Mouse (Mus musculus) CH12.LX (cell line): ENCODE measurements at regions not wholly inside any gene's neighbourhood (a gene's known extent, or its start where the extent isn't known, plus 50 kb on each side); places are given as distances from the start of the nearest gene placed in this dataset.

Experiments
- DNase-seq: peaks from one replicate; pipeline ENCODE4 v3.0.0-alpha.2; 2013; ENCODE audit errors: extremely low read depth
- H3K27ac ChIP-seq: 2 replicates; pipeline ENCODE4 v1.5.1; 2012; ENCODE audit warnings: low read depth, mild to moderate bottlenecking, control low read depth, moderate library complexity; ENCODE audit not compliant: insufficient read depth
- H3K27me3 ChIP-seq: replicated peaks from 2 replicates; pipeline ENCODE3; 2012; ENCODE audit warnings: inconsistent platforms
- H3K36me3 ChIP-seq, 2 experiments: replicated peaks in 1 of 2; 2 replicates each; pipeline versions ENCODE3 to v1.6.1; 2012; ENCODE audit warnings: inconsistent platforms in 1 of 2, low read length in 1 of 2, mild to moderate bottlenecking in 1 of 2, mixed read lengths in 1 of 2, moderate library complexity in 1 of 2; ENCODE audit not compliant: control insufficient read depth in 1 of 2, insufficient read depth in 1 of 2
- H3K4me1 ChIP-seq, 2 experiments: 2 replicates each; pipeline ENCODE4 v1.6.1; 2012; ENCODE audit warnings: inconsistent platforms in 1 of 2, moderate library complexity in 1 of 2; ENCODE audit not compliant: insufficient read depth in 2 of 2, control insufficient read depth in 1 of 2
- H3K4me2 ChIP-seq: 2 replicates; pipeline ENCODE4 v1.6.1; 2012; ENCODE audit warnings: low read depth, mild to moderate bottlenecking, control low read depth; ENCODE audit not compliant: poor library complexity, insufficient read depth, severe bottlenecking
- H3K4me3 ChIP-seq, 3 experiments: fragments of 150-350 bp in 1 of 3; sonication (generic) in 1 of 3; replicated peaks in 1 of 3; 2 replicates each; pipeline versions ENCODE3 to v1.5.1; 2011 to 2012; ENCODE audit warnings: low read depth in 2 of 3, low read length in 2 of 3, mild to moderate bottlenecking in 2 of 3, moderate library complexity in 2 of 3, control low read depth in 1 of 3, improper control_type of control experiment in 1 of 3, inconsistent platforms in 1 of 3, mixed read lengths in 1 of 3; ENCODE audit not compliant: poor library complexity in 1 of 3
- H3K79me2 ChIP-seq: replicated peaks from 2 replicates; pipeline ENCODE4 v1.6.1; 2012; ENCODE audit warnings: mild to moderate bottlenecking, moderate library complexity; ENCODE audit not compliant: control insufficient read depth, poor library complexity, insufficient read depth, severe bottlenecking; ENCODE audit errors: extremely low read depth
- H3K9ac ChIP-seq: 2 replicates; pipeline ENCODE4 v1.6.1; 2012; ENCODE audit warnings: low read depth, mild to moderate bottlenecking, control low read depth, moderate library complexity; ENCODE audit not compliant: insufficient read depth
- H3K9me3 ChIP-seq: replicated peaks from 2 replicates; pipeline ENCODE3; 2012; ENCODE audit warnings: low read length, inconsistent platforms, mixed read lengths
- BHLHE40 ChIP-seq: IDR thresholded peaks from 2 replicates; pipeline ENCODE4 v1.6.1; 2011; ENCODE audit warnings: mild to moderate bottlenecking, low read depth, low read length, improper control_type of control experiment
- CHD1 ChIP-seq: IDR thresholded peaks from 2 replicates; pipeline ENCODE4 v1.6.1; 2012; ENCODE audit warnings: low read depth, low read length, improper control_type of control experiment, inconsistent platforms
- CHD2 ChIP-seq: IDR thresholded peaks from 2 replicates; pipeline ENCODE4 v1.6.1; 2011; ENCODE audit warnings: low read length, improper control_type of control experiment
- CTCF ChIP-seq, 2 experiments: IDR thresholded peaks in 1 of 2; conservative IDR thresholded peaks in 1 of 2; 2 replicates each; pipeline ENCODE4 v1.5.1; 2011 to 2012; ENCODE audit warnings: low read depth in 2 of 2, low read length in 2 of 2, improper control_type of control experiment in 1 of 2, inconsistent platforms in 1 of 2, mild to moderate bottlenecking in 1 of 2, moderate library complexity in 1 of 2
- E2F4 ChIP-seq: IDR thresholded peaks from 2 replicates; pipeline ENCODE4 v1.6.1; 2011; ENCODE audit warnings: low read depth, low read length, improper control_type of control experiment; ENCODE audit not compliant: insufficient replicate concordance
- EP300 ChIP-seq: IDR thresholded peaks from 2 replicates; pipeline ENCODE4 v1.6.1; 2011; ENCODE audit warnings: low read length, improper control_type of control experiment
- ETS1 ChIP-seq: conservative IDR thresholded peaks from 2 replicates; pipeline ENCODE4 v1.6.1; 2012; ENCODE audit warnings: low read depth, mild to moderate bottlenecking, inconsistent platforms, low read length, improper control_type of control experiment, moderate library complexity
- GABPA ChIP-seq: IDR thresholded peaks from 2 replicates; pipeline ENCODE4 v1.6.1; 2012; ENCODE audit warnings: low read depth, low read length, improper control_type of control experiment, inconsistent platforms; ENCODE audit not compliant: insufficient replicate concordance
- HCFC1 ChIP-seq: IDR thresholded peaks from 2 replicates; pipeline ENCODE4 v1.6.1; 2012; ENCODE audit warnings: low read depth, mild to moderate bottlenecking, inconsistent platforms, low read length, improper control_type of control experiment
- IRF4 ChIP-seq: IDR thresholded peaks from 2 replicates; pipeline ENCODE4 v1.6.1; 2014; ENCODE audit warnings: low read depth, mild to moderate bottlenecking, inconsistent platforms, low read length, improper control_type of control experiment
- MXI1 ChIP-seq: IDR thresholded peaks from 2 replicates; pipeline ENCODE4 v1.6.1; 2011; ENCODE audit warnings: mild to moderate bottlenecking, low read depth, low read length, improper control_type of control experiment
- MYC ChIP-seq: IDR thresholded peaks from 2 replicates; pipeline ENCODE4 v1.6.1; 2011; ENCODE audit warnings: low read depth, mild to moderate bottlenecking, improper control_type of control experiment, low read length
- NELFE ChIP-seq: IDR thresholded peaks from 2 replicates; pipeline ENCODE4 v1.6.1; 2011; ENCODE audit warnings: low read depth, low read length, improper control_type of control experiment
- NRF1 ChIP-seq: IDR thresholded peaks from 2 replicates; pipeline ENCODE4 v1.6.1; 2014; ENCODE audit warnings: low read depth, mild to moderate bottlenecking, inconsistent platforms, low read length, improper control_type of control experiment, moderate library complexity
- PAX5 ChIP-seq: IDR thresholded peaks from 2 replicates; pipeline ENCODE4 v1.6.1; 2012; ENCODE audit warnings: low read length, inconsistent platforms, mixed read lengths
- POLR2A ChIP-seq: IDR thresholded peaks from 2 replicates; pipeline ENCODE4 v1.6.1; 2011; ENCODE audit warnings: low read depth, mild to moderate bottlenecking, improper control_type of control experiment, low read length
- POLR2AphosphoS2 ChIP-seq: IDR thresholded peaks from 2 replicates; pipeline ENCODE4 v1.6.1; 2011; ENCODE audit warnings: low read depth, low read length, improper control_type of control experiment
- RCOR1 ChIP-seq: conservative IDR thresholded peaks from 2 replicates; pipeline ENCODE4 v1.6.1; 2012; ENCODE audit warnings: low read depth, mild to moderate bottlenecking, inconsistent platforms, low read length, improper control_type of control experiment
- SMC3 ChIP-seq: IDR thresholded peaks from 2 replicates; pipeline ENCODE4 v1.6.1; 2011; ENCODE audit warnings: low read depth, low read length, improper control_type of control experiment
- TBP ChIP-seq: conservative IDR thresholded peaks from 2 replicates; pipeline ENCODE4 v1.6.1; 2011; ENCODE audit warnings: low read depth, low read length, improper control_type of control experiment
- TCF12 ChIP-seq: IDR thresholded peaks from 2 replicates; pipeline ENCODE4 v1.6.1; 2014; ENCODE audit warnings: low read depth, mild to moderate bottlenecking, inconsistent platforms, low read length, improper control_type of control experiment
- UBTF ChIP-seq: IDR thresholded peaks from 2 replicates; pipeline ENCODE4 v1.6.1; 2012; ENCODE audit warnings: low read depth, mild to moderate bottlenecking, inconsistent platforms, low read length, improper control_type of control experiment, moderate library complexity
- USF2 ChIP-seq: conservative IDR thresholded peaks from 2 replicates; pipeline ENCODE4 v1.6.1; 2011; ENCODE audit warnings: low read depth, low read length, improper control_type of control experiment
- ZKSCAN1 ChIP-seq: IDR thresholded peaks from 2 replicates; pipeline ENCODE4 v1.6.1; 2012; ENCODE audit warnings: low read depth, inconsistent platforms, low read length, improper control_type of control experiment, borderline replicate concordance
- ZMIZ1 ChIP-seq: IDR thresholded peaks from 2 replicates; pipeline ENCODE4 v1.6.1; 2012; ENCODE audit warnings: low read depth, mild to moderate bottlenecking, inconsistent platforms, low read length, improper control_type of control experiment
- ZNF384 ChIP-seq: IDR thresholded peaks from 2 replicates; pipeline ENCODE4 v1.6.1; 2012; ENCODE audit warnings: low read depth, low read length, improper control_type of control experiment, inconsistent platforms
- dilution Hi-C: fragments of 300-500 bp; cut with MboI; formaldehyde crosslinking; loops from 2 replicates; pipeline ENCODE4 v1.14.3; 2020; ENCODE audit warnings: low sequenced_read_pairs; ENCODE audit not compliant: extremely low pct_unique_long_range_greater_than_20kb, extremely low pct_ligation_motif_present
- in situ Hi-C: fragments of 300-500 bp; cut with MboI; formaldehyde crosslinking; loops from 3 replicates; pipeline ENCODE4 v1.14.3; 2019; ENCODE audit warnings: low sequenced_read_pairs, low pct_ligation_motif_present, low pct_unique_long_range_greater_than_20kb, mixed read lengths

DNA sequence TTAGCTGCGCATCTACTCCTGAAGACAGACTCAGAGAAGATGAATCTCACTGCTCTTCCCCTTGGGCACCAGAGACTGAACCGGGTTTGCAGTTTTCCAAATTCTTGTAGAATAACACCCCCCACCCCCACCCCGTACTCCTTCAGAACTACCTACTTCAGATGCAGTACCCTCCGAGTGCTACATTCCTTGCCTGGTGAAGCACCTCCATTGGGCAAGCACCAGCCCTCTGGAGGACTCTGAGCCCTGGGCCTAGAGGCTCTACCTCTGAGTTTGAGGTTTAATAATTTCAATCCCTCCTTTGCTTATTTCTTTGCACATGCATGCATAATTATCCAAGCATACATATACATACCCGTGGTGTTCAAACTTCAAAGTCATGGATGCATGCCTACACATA, 101.9 kb downstream of the Irx5 start:
- no peak overlapping the region for H3K27ac ChIP-seq
- no peak overlapping the region for H3K4me2 ChIP-seq
- in situ Hi-C loops: no loop called here
- no peak overlapping the region for H3K9ac ChIP-seq
- H3K27me3 ChIP-seq: no peaks in the 10 kb centered on the region
- dilution Hi-C loops: no loop called here
- TF ChIP-seq UBTF (no peak), E2F4 (no peak), CHD2 (no peak), PAX5 (no peak), BHLHE40 (no peak), MYC (no peak), ZKSCAN1 (no peak), HCFC1 (no peak), CHD1 (no peak), POLR2A (no peak), EP300 (no peak), GABPA (no peak), ZNF384 (no peak), SMC3 (no peak), IRF4 (no peak), CTCF (conservative IDR thresholded peaks at IDR 0.05 in 1 of 2, IDR thresholded peaks at IDR 0.05 in 1 of 2; ENCODE audit: low read depth in 2 of 2, low read length in 2 of 2) (no peak), RCOR1 (no peak), TCF12 (no peak), ZMIZ1 (no peak)
- TF ChIP-seq, all 38 proteins: peak for 0
- no peaks in the 10 kb centered on the region for H3K36me3 ChIP-seq
- DNase-seq: no peak
- H3K9me3 ChIP-seq: peaks cover 88% of the 10 kb centered on the region
- no peaks in the 10 kb centered on the region for H3K4me1 ChIP-seq
- no peak overlapping the region for H3K4me3 ChIP-seq
- no peaks in the 10 kb centered on the region for H3K79me2 ChIP-seq

DNA sequence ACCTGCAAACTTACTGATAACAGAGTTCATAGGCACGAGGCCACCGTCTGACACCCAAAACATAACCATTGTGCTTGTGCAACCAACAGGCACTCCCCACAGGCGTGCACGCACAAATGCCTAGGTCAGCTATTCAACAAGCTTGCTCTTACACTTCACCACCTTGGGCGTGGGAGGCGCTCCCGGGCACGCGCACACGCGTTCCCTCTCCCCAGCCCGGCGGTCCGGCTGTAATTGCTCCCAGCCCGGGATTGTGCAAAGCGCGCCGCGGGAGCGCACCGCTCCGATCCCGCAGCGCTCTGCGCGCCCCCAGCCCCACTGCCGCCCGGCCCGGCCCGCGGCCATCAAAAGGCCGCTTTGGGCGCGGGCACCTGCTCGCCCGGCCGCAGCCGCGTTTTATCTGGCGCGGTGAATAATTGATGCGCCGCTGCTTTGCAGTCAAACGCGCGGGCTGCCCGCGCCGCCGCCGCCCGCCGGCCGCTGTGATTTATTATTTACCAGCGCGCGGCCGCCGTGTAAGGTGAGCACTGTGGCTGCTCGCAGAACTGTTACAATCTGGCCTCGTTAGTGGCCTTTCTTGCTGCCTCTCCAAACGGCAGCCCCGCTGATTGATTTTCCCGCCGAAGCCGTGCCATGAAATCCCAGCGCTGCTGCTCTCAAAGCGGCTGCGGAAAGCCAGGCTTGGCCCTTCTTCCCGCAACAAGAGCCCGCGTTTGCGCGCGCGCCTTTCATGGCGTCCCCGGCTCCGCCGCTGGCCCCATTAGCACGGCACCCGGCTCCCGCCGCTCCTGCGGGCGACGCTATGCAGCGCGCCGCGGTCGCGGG, 102.9 kb downstream of the Irx5 start:
- Histone ChIP-seq H3K79me2 (no peaks in the 10 kb centered on the region), H3K36me3 (no peaks in the 10 kb centered on the region), H3K4me1 (no peaks in the 10 kb centered on the region), H3K9ac (no peak overlapping the region), H3K27ac (no peak overlapping the region), H3K4me2 (no peak overlapping the region), H3K27me3 (no peaks in the 10 kb centered on the region), H3K4me3 (no peak overlapping the region), H3K9me3 (peaks cover 91% of the 10 kb centered on the region)
- TF ChIP-seq USF2: no peak
- no peak for TF ChIP-seq ZKSCAN1
- no peak for TF ChIP-seq ETS1
- TF ChIP-seq ZMIZ1: no peak
- TF ChIP-seq POLR2AphosphoS2: no peak
- TF ChIP-seq SMC3: no peak
- TF ChIP-seq PAX5: no peak
- TF ChIP-seq GABPA: no peak
- no peak for TF ChIP-seq CHD2
- no peak for TF ChIP-seq CHD1
- TF ChIP-seq NRF1: no peak
- TF ChIP-seq MXI1: no peak
- TF ChIP-seq BHLHE40: no peak
- no peak for TF ChIP-seq IRF4
- TF ChIP-seq TBP: no peak
- no peak for TF ChIP-seq NELFE
- in situ Hi-C loops: no loop called here
- DNase-seq: no peak
- dilution Hi-C loops: no loop called here
